Mouse (Mus musculus): Measurements from ENCODE around the gene Rpl10-ps3.

DNA sequence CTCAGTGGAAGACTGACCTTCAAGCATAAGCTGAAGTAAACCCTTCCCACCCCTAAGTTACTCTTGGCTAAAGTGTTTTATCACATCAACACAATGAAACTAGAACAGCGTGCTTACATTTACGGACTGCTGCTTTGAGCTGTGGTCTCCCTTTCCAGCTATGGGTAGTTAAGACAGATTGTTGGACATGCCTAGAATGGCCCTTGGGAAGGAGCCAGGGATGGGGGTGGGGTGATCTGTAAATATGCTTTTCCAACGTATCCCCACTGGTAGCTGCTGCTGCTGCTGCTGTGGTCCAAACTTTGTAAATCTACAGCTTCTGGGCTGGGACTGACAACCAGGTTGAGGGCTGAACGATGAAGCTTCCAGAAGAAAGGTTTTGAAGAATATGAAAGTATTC is 40.8 kb downstream of the Rpl10-ps3 start:
- TF ChIP-seq POLR2A (IDR thresholded peaks at IDR 0.05; ENCODE audit: extremely low read depth, insufficient read depth, low read length) (no peak), CTCF (IDR thresholded peaks at IDR 0.05; ENCODE audit: low read depth, low read length) (no peak)
